Mouse (Mus musculus) forebrain, embryonic 10.5 days (tissue): Measurements from ENCODE around the gene Med24. TPM values are rescaled to one million over a fixed set of nuclear protein-coding genes. Genes with fewer than 3 reads are reported as not detected.
A peak's percentile ranks its signal among the peaks of the same experiment; 100 is the strongest.

ENCODE experiments used
- DNase-seq: peaks from one replicate; pipeline ENCODE4 v3.0.0-alpha.2; 2017; ENCODE audit warnings: low spot score; ENCODE audit errors: extremely low spot score
- H3K27ac ChIP-seq: fragments of 300-500 bp; sonication (generic); 2 replicates; pipeline ENCODE4 v1.5.1; 2016; ENCODE audit warnings: mild to moderate bottlenecking
- H3K27me3 ChIP-seq: fragments of 300-500 bp; sonication (generic); 2 replicates; pipeline ENCODE4 v1.6.1; 2016; ENCODE audit warnings: mild to moderate bottlenecking; ENCODE audit not compliant: poor library complexity, severe bottlenecking
- H3K36me3 ChIP-seq: fragments of 300-500 bp; sonication (generic); replicated peaks from 2 replicates; pipeline ENCODE4 v1.6.1; 2016; ENCODE audit warnings: mild to moderate bottlenecking, moderate library complexity
- H3K4me1 ChIP-seq: fragments of 300-500 bp; sonication (generic); 2 replicates; pipeline ENCODE4 v1.6.1; 2016
- H3K4me3 ChIP-seq: fragments of 300-500 bp; sonication (generic); 2 replicates; pipeline ENCODE4 v1.5.1; 2016; ENCODE audit warnings: mild to moderate bottlenecking, moderate library complexity
- H3K9me3 ChIP-seq: fragments of 300-500 bp; sonication (generic); 2 replicates; pipeline ENCODE4 v1.6.1; 2016; ENCODE audit warnings: mild to moderate bottlenecking, moderate library complexity
- WGBS: fragments of 180-500 bp; shearing (Covaris S2); methylation state at CpG from one replicate; pipeline ENCODE4 v1.1.7; 2016; 5-methylcytosine and 5-hydroxymethylcytosine counted together
- polyA plus RNA-seq: library from polyadenylated mRNA; unstranded; fragments of >200 nt; fragmentation: Nextera tagmentation; extraction: Ambion mirVana; gene quantifications from 2 replicates; pipeline ENCODE4 v1.2.1, GENCODE M21; 2016

Med24 gene
- polyA plus RNA-seq, 1 experiment from 2014 or later = 77.3 TPM

DNA sequence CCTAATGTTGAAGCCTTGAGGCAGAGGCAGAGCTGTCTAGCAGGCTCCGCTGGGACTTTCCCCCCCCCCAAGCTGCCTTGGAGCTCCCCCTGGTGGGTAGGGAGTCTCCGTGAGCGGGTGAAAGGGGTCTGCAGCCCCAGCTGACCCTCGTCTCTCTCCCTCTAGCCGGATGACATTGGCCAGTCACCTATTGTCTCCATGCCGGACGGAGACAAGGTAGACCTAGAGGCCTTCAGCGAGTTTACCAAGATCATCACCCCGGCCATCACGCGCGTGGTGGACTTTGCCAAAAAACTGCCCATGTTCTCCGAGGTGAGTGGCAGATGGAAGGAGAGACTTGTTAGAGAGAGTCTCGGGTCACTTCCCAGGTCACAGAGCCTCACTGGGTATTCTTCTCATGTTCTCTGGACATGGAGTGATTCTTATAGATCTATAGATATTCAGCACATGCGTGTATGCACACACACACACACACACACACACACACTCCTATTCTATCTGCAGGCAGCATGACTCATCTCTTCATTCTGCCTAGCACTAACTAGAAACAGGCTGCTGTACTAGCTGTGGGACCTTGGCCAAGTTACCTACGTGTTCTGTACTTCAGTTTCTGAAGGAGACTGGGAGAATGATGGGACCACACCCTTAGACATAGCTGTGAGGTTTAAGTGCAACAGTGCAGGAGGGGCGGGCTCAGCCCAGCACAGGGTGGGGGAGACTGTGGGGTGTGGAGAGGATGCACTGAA is 33.7 kb upstream of the Med24 start:
- H3K27me3 ChIP-seq = no peaks in the 10 kb centered on the region
- no peak overlapping the region for H3K4me3 ChIP-seq
- peaks cover 65% of the 10 kb centered on the region for H3K36me3 ChIP-seq
- peaks cover 39% of the 10 kb centered on the region for H3K4me1 ChIP-seq
- H3K27ac ChIP-seq = no peak overlapping the region
- H3K9me3 ChIP-seq = no peaks in the 10 kb centered on the region
- 69% methylated on average over 17 of the region's 17 CpGs for WGBS
- no peak for DNase-seq

- no peaks in the 10 kb centered on the region for H3K27me3 ChIP-seq
- peaks cover 29% of the 10 kb centered on the region for H3K4me1 ChIP-seq
- H3K9me3 ChIP-seq = no peaks in the 10 kb centered on the region
- no peak overlapping the region for H3K27ac ChIP-seq
- H3K36me3 ChIP-seq = peaks cover 68% of the 10 kb centered on the region
- no peak overlapping the region for H3K4me3 ChIP-seq
- WGBS = 93% methylated on average over 4 of the region's 4 CpGs
- DNase-seq = no peak
Measured at GRCm38 (mm10) chr11:98761939-98762338, 32.7 kb upstream of the Med24 start.

DNA sequence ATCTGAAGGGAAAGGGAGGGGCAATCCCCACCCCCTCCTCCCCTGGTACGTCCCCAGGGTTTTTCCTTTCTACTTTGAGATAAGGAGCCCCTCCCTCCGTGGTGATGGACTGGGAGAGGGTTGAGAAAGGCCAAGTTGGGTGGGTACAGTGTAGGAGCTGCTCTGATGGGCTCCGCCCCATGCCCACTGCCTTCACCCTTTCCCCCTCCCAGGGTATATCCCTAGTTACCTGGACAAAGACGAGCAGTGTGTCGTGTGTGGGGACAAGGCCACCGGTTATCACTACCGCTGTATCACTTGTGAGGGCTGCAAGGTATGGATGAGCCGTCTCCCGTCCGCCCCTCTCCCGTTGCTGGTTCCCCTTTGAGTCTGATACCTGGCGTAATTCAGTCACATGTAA is 27.5 kb upstream of the Med24 start:
- no peak for DNase-seq
- Histone ChIP-seq H3K4me1 (peaks cover 26% of the 10 kb centered on the region), H3K27ac (no peak overlapping the region), H3K36me3 (peaks cover 41% of the 10 kb centered on the region), H3K4me3 (no peak overlapping the region), H3K27me3 (no peaks in the 10 kb centered on the region), H3K9me3 (no peaks in the 10 kb centered on the region)
- 87% methylated on average over 12 of the region's 12 CpGs for WGBS

DNA sequence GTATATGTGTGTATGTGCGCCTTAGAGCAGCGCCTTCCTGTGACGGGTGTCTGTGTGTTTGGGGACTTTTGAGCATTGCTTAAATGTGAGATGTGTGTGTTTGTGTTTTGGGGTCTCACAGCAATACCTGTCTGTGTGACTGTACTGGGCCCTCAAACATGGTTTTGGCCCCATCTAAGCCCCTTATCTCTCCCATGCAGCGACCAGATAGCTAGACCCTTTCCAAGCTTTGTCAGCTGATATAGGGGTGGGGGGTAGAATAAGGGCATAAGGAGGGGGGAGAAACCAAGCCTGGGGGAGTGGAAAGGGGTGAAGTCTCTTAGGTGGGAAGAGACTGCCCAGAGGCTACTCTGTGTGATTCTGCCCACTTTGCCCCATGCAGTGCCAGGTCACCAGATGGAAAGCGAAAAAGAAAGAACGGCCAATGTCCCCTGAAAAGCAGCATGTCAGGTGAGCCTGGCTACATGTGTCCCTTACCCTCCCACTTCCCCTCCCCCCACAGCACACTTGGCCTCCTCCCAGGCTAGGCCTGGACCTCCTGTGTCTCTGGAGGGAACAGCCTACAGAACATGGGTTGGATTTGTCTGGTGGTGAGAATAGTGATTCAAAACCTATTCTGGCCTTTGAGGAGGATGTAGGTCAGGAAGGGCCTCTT is 26.6 kb upstream of the Med24 start:
- 93% methylated on average over 6 of the region's 6 CpGs for WGBS
- Histone ChIP-seq H3K4me1 (peaks cover 35% of the 10 kb centered on the region), H3K27ac (no peak overlapping the region), H3K27me3 (peaks cover under 1% of the 10 kb centered on the region; the same call in 1 of the 2 replicates), H3K4me3 (no peak overlapping the region), H3K9me3 (no peaks in the 10 kb centered on the region), H3K36me3 (peaks cover 33% of the 10 kb centered on the region)
- no peak for DNase-seq

GRCm38 (mm10) chr11:98754621-98755181 is 25.5 kb upstream of the Med24 start:
- peaks cover 7% of the 10 kb centered on the region; the same call in 1 of the 2 replicates for H3K27me3 ChIP-seq
- peaks cover 46% of the 10 kb centered on the region for H3K4me1 ChIP-seq
- no peak overlapping the region for H3K4me3 ChIP-seq
- WGBS = 24% methylated on average over 7 of the region's 7 CpGs
- DNase-seq = peak; percentile 81
- H3K9me3 ChIP-seq = no peaks in the 10 kb centered on the region
- peak overlapping the region; percentile 58 for H3K27ac ChIP-seq
- peaks cover 28% of the 10 kb centered on the region for H3K36me3 ChIP-seq

GRCm38 (mm10) chr11:98754151-98754620 is 25.0 kb upstream of the Med24 start:
- WGBS = 78% methylated on average over 9 of the region's 9 CpGs
- no peak overlapping the region for H3K4me3 ChIP-seq
- H3K27ac ChIP-seq = peak overlapping the region; percentile 58
- DNase-seq = no peak
- H3K4me1 ChIP-seq = peaks cover 51% of the 10 kb centered on the region
- peaks cover 7% of the 10 kb centered on the region; the same call in 1 of the 2 replicates for H3K27me3 ChIP-seq
- no peaks in the 10 kb centered on the region for H3K9me3 ChIP-seq
- H3K36me3 ChIP-seq = peaks cover 28% of the 10 kb centered on the region

- Histone ChIP-seq H3K27ac (peak overlapping the region; percentile 35; the same call in 1 of the 2 replicates), H3K4me1 (peaks cover 60% of the 10 kb centered on the region), H3K27me3 (peaks cover 7% of the 10 kb centered on the region; the same call in 1 of the 2 replicates), H3K9me3 (no peaks in the 10 kb centered on the region), H3K36me3 (peaks cover 18% of the 10 kb centered on the region), H3K4me3 (no peak overlapping the region)
- DNase-seq = no peak
- 92% methylated on average over 5 of the region's 5 CpGs for WGBS
Measured at GRCm38 (mm10) chr11:98753264-98753663, 24.0 kb upstream of the Med24 start.

GRCm38 (mm10) chr11:98752562-98753140 is 23.4 kb upstream of the Med24 start:
- Histone ChIP-seq H3K27me3 (peaks cover 7% of the 10 kb centered on the region; the same call in 1 of the 2 replicates), H3K36me3 (peaks cover 15% of the 10 kb centered on the region), H3K4me1 (peaks cover 67% of the 10 kb centered on the region), H3K9me3 (no peaks in the 10 kb centered on the region), H3K4me3 (no peak overlapping the region), H3K27ac (peak overlapping the region; percentile 20)
- DNase-seq = no peak
- WGBS = 86% methylated on average over 10 of the region's 10 CpGs

DNA sequence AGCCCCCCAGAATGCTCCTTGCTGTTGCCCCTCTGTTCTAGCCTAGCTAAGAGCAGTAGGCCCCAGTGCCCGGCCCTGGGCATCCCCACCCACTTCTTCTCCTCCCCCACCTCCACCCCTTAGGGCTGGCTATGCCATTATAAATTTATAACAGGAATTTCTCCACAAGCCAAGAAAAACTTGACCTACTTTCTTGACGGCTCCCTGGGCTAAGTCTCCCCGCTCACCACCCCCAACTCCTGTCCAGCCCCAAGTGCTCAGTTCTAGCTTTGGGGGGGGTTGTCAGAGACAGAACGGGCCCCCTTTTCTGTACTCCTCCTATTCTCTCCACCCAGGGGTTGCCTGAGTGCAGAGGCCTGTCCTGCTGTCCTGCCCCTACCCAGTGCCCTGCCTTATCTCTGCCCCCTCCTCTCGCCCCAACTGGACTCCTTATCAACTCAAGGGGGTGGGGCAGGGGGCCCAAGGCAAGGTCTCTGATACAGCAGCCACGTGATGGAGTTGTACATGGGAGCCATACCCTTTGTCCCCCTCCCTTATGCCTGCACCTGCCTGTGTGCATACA is 22.1 kb upstream of the Med24 start:
- peaks cover 80% of the 10 kb centered on the region for H3K4me1 ChIP-seq
- H3K27me3 ChIP-seq = peaks cover 7% of the 10 kb centered on the region; the same call in 1 of the 2 replicates
- no peak for DNase-seq
- peaks cover 13% of the 10 kb centered on the region for H3K36me3 ChIP-seq
- no peaks in the 10 kb centered on the region for H3K9me3 ChIP-seq
- H3K27ac ChIP-seq = peak overlapping the region; percentile 85
- peak overlapping the region; percentile 25; the same call in 1 of the 2 replicates for H3K4me3 ChIP-seq
- WGBS = 45% methylated on average over 6 of the region's 6 CpGs

DNA sequence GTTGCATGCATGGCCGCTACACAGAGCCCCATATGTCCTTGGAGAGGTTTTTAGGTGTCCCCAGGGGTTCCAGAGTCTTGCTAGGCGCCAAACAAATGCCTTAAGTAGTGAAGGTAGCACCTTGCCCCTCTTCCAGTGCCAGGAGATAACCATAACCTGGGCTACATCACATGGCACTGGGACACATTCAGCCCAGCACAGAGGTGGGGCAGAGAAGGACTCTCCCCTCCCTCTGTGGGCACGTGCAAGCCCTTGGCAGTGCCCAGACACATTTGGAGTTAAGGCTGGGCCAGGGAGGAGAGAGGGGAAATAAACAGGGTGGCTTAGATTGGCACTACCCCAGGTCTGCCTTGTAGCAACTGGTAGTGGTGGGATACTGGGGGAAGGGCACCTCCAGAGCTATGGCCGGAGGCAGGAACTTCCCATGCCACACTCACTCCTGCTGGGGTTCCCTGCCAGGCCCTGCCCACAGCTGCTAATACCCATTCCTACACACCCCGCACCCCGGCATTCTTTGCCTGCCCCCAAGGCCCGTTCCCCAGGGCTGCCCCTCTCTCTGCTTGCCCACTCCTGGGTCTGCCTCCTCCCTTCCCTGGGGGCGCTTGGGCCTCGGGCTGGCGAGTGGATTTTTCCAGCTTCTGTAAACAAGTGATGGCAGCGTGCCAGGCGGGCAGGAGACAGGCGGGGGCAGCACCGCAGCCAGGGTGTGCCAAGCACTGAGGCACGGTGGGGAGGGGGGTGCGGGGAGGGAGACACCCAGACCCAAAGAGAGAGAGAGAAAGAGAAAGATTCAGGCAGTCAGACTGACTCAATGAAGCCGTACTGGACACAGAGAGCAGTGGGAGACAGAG is 21.3 kb upstream of the Med24 start:
- Histone ChIP-seq H3K27me3 (peaks cover 7% of the 10 kb centered on the region; the same call in 1 of the 2 replicates), H3K27ac (peak overlapping the region; percentile 85), H3K4me3 (peak overlapping the region; percentile 25; the same call in 1 of the 2 replicates), H3K4me1 (peaks cover 87% of the 10 kb centered on the region), H3K9me3 (no peaks in the 10 kb centered on the region), H3K36me3 (peaks cover 13% of the 10 kb centered on the region)
- no peak for DNase-seq
- 48% methylated on average over 17 of the region's 17 CpGs for WGBS

DNA sequence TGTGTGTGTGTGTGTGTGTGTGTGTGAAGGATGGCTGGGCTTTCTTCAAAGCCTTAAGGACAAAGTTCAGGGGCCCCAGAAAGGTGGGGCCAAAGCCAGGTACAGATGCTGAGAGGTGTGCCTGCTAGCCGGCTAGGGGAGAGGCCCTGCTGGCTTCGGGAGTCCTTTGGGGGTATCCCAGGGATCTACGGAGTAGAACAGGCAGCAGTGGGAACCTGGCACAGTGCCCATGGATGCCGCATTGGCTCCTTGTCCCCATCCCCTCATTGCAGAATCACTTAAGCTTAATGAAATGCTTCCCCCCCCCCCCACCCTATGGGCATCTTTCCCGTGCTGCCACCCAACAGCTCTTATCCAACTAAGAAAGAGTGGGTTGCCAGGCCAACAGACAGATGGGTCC is 20.5 kb upstream of the Med24 start:
- peak overlapping the region; percentile 36 for H3K4me3 ChIP-seq
- H3K27me3 ChIP-seq = peaks cover 7% of the 10 kb centered on the region; the same call in 1 of the 2 replicates

More for the DNA sequence above, 20.5 kb upstream of the Med24 start:
- Histone ChIP-seq H3K9me3 (no peaks in the 10 kb centered on the region), H3K4me1 (peaks cover 92% of the 10 kb centered on the region), H3K36me3 (peaks cover 13% of the 10 kb centered on the region), H3K27ac (peak overlapping the region; percentile 85)
- DNase-seq = no peak
- 52% methylated on average over 5 of the region's 5 CpGs for WGBS
